Mouse (Mus musculus) embryo, embryonic 10 days (tissue): Measurements from ENCODE around the gene Prpf3.
"Not testable (repeated sequence)": the region's sequence is repeated elsewhere in the genome, so short reads cannot be mapped to it uniquely, and the experiment has no call there.

Experiments
- DNase-seq: peaks from one replicate; pipeline ENCODE4 v3.0.0-alpha.2; 2015; ENCODE audit warnings: low spot score

Prpf3 gene

DNA sequence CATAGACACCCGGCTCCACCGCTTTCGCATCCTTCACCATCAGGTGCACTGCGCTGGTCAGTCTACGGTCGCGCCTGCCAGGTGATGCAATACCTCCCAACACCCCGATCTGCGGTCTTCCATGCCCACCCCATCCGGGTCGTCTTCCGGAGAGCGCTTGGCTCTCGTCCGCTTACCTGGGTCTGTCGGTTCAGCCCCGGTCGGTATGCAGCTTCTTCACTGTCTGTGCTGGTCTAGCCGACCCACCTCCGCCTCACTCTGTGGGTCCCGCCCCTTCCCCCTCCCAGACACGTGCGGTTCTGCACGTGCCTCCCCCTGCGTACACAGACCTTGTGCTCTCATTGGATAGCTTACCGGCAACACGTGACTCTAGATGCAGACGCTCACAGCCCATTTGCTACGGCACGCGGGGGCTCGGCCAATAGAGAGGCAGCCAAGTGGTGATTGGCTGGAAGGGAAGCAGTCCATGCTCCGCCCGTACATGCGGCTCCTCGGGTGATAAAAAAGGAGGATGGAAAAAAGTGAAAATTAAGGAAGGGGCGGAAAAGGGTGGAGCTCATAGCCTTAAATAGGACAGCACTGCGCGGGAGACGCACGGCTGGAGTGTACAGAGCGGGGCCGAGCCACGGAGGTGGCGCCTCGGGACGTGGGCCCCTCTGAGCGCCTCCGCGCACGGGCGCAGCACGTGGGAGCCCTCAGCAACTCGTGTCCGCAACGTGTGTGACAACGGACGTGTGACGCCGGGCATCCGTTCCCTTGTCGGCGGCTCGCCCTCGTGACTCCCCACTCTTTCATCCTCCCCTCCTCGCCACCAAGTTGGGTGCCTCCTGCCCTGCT lies 26.5 kb upstream of the Prpf3 start, which contains the start of gene Ciart:
Ciart (minus strand) TSS at position 273 of the 837 bp plus-strand sequence.
- peak; percentile 98 for DNase-seq

DNA sequence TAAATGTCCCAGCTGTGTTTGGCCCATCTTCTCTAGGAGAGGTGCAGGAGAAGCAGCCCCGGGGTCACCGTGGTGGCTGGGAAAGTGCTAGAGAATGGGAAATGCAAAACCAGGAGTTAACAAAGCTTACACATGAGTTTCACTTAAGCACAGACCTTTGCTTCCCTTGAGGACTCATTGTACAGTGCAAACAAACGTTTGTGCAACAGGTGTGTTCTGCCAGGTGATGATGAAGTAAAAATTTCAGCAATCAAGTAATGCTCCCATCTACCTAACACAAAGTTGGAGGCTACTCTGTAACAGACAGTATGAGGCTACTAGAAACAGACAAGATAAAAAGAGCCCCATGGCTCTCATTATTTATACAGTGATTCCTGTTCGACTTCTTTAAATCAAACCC lies 23.4 kb upstream of the Prpf3 start:
- no peak for DNase-seq

DNA sequence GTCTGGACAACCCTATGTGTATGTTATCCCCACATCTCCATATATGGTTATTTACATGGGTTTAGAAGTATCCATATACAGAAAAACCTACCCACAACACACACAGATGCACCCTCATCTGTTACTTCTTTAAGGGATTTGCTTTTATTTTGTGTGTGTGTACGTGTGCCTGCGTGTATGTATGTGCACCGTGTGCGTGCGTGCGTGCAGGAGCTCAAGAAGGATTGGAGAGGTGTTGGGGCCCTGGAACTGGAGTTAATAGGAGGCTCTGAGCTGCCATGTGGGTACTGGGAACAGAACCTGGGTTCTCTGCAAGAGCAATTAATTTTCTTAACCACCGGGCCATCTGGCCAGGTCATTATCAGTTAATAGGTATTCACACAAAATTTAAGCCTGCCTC lies 16.4 kb upstream of the Prpf3 start:
- no peak for DNase-seq

DNA sequence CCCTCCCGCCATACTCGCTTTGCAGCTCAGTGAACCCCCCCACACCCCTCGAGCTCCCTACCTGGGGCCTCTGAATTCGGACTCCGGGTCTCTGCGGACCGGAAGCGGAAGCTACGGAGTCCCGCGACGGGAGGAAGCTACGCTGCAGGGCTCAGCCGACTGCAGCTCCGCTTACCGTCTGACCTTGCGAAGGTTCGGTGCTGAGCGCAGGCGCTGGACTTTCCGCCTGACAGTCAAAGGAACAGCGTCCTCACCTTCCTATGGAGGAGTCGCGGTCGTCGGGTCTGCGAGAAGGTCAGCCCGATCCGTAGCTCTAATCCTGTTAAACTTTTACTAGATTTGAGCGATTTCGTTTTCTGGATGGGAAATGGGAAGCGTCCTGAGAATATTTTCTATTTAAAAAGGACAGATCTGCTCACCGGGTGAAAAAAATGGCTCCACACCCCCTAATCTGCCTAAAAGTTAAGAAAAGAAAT lies 15.7 kb upstream of the Prpf3 start, which contains the start of gene Mrps21:
Mrps21 (minus strand) TSS at position 128 of the 476 bp plus-strand sequence.
- DNase-seq = peak; percentile 92

DNA sequence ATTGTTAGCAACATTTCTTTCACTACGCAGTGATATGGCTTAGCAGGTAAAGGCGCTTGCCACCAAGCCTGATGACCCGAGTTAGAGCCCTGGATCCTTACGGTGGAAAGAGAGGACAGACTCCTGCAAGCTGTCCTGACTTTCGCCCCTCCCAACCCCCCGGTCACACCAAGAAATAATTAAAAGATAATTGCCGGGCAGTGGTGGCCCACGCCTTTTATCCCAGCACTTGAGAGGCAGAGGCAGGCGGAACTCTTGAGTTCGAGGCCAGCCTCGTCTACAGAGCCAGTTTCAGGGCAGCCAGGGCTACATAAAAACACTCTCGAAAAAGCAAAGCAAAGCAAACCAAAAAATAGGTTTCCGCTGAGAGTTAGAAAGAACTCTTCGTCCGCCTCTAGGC lies 15.3 kb upstream of the Prpf3 start:
- DNase-seq = no peak

DNA sequence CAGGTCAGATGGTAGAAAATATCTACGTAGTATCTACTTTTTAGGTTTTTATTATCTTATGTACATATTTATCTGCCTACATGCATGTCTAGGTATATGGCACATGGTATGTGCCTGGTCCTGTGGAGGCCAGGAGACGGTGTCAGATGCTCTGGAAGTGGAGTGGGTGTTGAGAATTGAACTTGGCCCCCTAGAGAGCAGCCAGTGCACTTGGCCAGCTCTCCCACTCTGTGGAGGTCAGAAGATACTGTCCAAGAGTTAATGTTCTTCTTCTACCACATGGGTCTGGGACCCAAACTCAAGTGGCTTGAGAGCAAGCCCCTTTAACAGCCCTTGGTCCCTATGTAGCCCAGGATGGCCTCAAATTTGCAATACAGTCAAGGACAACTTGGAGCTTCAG lies 11.7 kb upstream of the Prpf3 start:
- DNase-seq = no peak

DNA sequence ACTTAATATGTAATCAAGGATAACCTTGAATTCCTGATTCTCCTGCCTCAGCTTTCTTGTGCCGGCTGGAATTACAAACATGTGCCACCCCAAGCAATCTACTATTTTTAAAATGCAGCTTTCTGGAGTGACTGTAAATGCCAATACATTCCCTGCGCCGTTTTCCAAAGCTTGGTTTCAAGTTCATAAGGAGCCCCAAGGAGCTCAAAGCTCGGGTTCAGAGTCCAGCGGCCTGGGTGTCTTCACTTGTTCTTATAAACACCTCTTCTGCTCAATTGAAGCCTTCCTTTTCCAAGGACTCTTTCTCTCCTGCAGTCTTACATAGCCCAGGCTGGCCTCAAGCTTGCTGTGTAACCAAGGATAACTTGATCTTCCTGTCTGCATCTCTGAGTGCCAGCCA lies 10.4 kb upstream of the Prpf3 start:
- DNase-seq = no peak

DNA sequence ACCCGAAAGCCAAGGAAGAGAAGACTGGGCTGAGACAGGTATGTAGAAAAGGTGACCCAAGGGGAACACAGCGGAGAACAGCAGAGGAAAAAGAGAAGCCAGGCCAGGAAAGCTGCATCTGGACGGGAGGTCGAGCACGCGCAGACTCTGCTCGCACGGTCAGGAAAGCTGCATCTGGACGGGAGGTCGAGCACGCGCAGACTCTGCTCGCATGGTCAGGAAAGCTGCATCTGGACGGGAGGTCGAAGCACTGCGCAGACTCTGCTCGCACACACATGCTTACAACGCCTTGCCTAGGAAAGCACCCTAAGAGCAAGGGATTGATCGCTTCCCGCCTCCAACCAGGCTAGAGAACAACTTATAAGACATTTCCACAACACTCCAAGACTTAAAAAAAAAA lies 9.9 kb upstream of the Prpf3 start:
- DNase-seq = no peak

DNA sequence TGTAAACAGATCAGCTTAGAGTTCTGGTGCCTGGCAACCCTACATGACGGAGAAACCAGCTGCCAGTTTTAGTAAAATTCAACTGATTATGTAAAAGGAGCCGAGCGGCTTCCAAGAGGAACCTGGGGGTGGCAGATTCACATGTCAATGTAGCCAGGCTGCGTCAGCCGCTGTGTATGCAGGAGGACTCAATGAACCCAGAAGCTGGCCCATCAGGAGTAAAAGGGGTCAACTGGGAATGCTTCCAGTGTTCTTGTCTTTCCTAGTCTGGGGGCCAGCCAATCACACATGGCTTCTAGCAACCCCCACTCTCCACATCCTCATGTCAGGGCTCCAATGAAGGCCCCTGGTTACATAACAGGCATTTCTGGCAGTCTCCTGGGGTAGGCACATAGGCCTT lies 9.4 kb upstream of the Prpf3 start:
- DNase-seq = no peak

DNA sequence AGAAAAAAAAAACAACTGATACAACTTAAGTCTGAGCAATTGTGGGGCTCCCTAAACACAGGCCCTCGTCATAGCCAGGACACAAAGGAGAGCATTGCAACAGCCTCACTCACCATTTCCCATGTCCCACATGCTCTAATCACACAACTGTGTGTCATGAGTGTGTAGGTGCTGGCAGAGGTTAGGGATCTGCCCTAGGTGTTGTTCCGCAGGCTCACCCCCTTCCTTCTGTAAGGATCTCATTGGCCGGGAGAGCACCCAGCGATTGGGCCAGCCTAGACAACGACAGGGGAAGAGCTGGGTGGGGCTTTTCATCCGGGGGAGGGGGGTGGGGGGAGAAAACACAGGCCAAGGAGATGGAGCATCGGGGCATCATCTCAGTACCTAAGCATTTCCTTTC lies 7.9 kb upstream of the Prpf3 start:
- no peak for DNase-seq

DNA sequence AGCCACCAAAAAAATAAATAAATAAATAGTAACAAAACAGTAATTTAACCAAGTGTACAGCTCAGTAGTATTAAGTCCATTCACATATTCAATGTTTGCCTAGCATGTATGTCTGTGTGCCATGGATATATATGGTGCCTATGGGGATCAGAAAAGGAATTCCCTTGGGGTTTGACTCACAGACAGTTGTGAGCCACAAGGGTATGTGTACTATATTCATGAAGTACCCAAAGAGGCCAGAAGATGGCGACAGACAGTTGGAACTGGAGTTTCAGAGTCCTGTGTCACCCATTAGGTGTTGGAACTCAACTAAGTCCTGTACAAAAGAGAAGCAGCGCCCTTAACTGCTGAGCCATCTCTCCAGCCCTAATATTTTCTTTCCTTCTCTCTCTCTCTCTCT lies 6.1 kb upstream of the Prpf3 start:
- peak; percentile 84 for DNase-seq

DNA sequence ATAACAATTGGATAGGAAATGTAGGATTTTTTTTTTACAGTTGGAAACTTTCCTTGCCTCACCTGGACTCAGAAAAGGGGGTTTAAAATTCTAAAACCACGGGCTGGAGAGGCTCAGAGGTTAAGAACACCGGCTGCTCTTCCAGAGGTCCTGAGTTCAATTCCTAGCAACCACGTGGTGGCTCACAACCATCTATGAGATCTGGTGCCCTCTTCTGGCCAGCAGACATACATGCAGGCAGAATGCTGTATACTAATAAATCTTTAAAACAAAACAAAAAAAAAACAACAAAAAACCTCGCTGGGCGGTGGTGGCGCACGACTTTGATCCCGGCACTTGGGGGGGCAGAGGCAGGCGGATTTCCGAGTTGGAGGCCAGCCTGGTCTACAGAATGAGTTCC lies 5.5 kb upstream of the Prpf3 start:
- peak; percentile 16 for DNase-seq

DNA sequence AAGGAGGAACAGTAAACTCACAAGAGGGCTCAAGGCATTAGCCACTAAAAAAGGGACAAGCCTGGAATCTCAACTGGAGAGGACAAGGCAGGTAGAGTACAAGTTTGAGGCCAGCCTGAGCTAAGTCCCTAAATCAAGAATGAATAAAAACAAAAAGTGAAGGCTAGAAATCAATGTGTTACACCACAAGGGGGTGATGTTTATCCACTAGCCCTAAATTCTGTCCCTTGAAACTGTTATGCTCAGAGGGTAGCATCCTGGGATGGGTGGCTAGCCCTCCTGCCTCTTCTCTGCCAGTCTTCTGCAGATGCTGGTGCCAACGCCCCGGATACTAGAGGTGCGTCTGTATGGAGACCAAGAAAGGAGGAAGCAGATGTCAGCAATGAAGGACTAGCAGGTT lies 4.6 kb upstream of the Prpf3 start:
- peak; percentile 20 for DNase-seq

DNA sequence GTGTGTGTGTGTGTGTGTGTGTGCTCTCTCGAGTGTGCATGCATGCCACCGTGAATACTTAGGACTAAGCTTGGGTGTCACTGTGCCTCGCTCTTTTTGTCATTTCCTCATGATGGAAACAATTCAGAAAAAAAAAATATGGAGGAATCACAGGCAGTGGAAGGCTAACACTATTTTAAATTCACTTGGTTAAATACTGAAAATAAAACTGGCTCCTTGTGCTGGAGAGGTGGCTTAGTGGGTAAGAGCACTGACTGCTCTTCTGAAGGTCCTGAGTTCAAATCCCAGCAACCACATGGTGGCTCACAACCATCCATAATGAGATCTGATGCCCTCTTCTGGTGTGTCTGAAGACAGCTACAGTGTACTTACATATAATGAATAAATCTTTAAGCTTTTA lies 2.6 kb upstream of the Prpf3 start:
- DNase-seq = not testable (repeated sequence)

DNA sequence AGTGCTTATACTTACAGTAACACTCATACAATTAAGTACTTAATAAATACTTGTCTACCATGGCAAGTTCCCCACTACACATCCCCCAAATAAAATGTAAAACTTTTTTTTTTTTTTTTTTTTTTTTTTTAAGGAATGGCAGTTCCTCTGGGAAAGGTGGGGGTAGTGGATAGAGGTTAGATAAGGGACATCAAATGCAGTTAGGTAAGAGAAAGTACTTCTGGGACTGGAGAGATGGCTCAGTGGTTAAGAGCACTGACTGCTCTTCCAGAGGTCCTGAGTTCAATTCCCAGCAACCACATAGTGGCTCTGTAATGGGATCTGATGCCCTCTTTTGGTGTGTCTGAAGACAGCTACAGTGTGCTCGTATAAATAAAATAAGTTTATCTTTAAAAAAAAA lies 1.4 kb upstream of the Prpf3 start:
- not testable (repeated sequence) for DNase-seq

DNA sequence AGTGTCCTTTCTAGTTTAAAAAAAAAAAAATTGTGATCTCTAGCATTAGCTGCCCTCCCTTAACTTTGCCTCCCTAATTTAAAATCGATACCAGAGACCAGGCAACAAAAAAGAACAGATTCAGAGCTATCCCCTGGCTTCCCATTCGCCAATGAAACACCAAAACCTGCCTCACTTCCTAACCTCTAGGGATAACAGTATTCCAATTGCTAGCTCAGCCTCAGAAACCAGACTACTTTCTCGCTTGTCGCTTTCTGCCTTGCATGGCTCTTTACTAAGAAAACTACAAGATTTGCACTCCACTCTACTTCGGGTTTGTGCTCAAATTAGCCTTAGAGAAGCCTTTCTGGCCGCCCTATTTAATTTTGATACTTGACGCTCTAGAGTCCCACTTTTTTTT lies 430 bp upstream of the Prpf3 start:
- DNase-seq = peak; percentile 30

DNA sequence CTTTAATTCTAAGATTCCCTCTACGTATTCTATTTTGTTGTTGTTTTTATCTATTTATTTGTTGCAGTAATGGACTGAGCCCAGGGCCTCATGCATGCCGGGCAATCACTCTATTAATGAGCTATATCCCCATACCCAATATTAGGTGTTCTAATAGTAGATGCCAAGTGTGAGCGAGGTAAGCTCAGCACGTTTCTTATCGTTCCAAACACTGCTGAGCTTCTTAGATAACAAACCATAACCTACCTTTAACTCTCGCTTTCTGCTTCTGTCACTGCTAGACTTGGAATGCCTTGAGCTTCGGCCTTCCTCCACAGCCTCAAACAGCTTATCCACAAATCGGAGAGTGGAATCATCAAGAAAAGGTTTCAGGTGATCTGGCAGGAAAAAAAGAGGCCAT lies 4.4 kb downstream of the Prpf3 start:
- no peak for DNase-seq

DNA sequence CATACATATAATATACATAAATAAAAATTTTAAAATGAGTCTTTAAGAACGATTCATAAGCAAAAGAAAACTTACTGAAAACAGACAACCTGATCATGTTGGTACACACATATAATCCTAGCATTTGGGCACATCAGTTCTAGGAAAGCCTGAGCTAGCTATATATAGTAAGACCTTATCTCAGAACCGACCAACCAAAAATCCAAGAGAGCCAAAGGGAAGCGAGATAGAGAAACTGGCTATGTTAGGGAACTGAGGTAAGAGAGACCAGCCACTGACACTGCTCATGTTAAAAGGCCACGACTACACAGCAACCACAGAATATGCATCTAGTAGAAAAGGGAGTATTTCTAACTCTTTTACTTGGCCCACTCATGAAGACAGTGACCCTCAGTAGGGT lies 5.1 kb downstream of the Prpf3 start:
- DNase-seq = no peak

DNA sequence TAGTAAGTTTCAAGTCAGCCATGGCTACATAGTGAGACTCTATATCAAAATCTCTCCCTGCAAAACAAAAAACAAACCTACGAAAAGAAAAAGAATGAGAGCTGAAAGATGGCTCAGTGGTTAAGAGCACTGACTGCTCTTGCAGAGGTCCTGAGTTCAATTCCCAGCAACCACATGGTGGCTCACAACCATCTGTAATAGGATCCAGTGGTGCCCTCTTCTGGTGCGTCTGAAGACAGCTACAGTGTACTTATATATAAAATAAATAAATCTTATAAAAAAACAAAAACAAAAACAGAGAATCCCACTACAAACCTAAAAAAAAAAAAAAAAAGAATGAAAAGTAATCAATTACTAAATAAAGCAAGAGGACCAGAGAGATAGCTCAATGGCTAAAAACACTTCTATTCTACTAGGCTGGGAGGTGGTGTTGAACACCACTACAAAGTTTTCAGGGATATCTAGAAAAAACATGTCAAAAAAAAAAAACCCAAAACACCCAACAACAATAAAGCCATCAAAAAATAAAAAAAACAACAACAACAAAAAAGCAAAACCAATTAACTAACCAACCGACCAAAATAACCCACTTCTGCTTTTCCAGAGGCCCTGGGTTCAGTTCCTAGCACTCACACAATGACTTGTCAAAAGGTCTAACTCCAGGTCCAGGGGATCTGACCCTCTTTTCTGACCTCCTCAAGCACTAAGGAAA lies 13.0 kb downstream of the Prpf3 start:
- peak; percentile 12 for DNase-seq

DNA sequence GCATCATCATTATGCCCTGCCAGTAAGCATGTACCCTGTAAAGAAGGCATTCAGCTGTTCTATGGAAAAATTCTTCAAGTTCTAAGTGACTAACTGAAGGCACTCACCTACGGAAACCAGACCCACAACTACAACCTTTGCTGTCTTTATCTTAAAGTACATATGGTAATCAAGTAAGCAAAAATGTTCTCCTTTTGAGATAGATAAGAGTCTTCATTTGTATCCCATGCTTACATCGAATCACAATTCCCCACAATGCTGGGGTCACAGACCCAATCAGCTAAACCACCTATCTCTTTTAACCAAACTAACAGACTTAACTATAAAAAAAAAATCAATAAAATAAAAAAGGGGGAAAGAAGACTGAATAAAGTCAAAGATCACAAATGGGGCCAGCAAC lies 16.4 kb downstream of the Prpf3 start:
- no peak for DNase-seq

DNA sequence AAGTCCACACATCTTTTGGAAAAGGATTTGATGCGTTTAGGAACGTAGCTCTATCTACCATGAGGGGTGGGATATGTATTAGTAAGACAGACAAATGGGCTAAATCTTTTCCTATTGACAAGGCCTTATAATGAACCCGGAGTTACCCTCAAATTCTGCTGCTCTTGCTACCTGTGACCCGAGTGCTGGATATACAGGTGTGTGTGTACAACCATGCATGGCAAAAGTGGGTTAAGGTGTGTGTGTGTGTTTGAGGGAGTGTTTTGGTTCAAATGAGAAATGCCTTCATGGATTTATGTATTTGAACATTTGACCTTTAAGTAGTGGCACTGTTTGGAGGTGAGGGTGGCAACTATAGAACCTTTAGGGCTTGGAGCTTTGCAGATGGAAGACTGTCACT lies 26.6 kb downstream of the Prpf3 start:
- no peak for DNase-seq

DNA sequence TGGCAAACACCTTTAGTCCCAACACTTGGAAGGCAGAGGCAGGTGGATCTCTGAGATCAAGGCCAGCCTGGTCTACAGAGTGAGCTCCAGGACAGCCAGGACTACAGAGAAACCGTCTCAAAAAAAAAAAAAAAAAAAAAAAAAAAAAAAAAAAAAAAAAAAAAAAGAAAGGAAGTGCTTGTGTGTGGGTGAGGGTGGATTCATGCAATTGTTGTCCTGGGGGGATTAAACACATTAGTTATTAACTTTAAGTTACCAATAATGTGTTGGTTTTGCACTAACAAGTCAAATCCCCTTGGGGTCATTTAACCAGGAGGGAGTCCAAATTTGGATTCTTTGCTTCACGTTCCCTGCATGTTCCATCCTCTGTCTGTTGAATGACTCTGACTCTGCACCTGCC lies 29.4 kb downstream of the Prpf3 start:
- DNase-seq = no peak
